Mouse (Mus musculus): ENCODE results near the gene Bmi1.

- no peak for TF ChIP-seq POLR2A (IDR thresholded peaks at IDR 0.05; ENCODE audit: insufficient read depth, low read length)
- no peak for TF ChIP-seq EP300 (IDR thresholded peaks at IDR 0.05; ENCODE audit: insufficient read depth, low read depth, low read length)
These were observed 12.8 kb upstream of the Bmi1 start for GRCm38 (mm10) chr2:18664003-18664402.
